In genomic region chr10:77864067-77864761, GRCm38 (mm10) we compare ENCODE assay signal across 8 mouse cellular contexts. TPM values are rescaled to one million over a fixed set of nuclear protein-coding genes. Genes with fewer than 3 reads are reported as not detected.
DNase-seq lines count a peak whose midpoint lies in the region; ATAC-seq and TF ChIP-seq lines count a peak whose summit lies in the region.

No protein-coding gene starts in this region.

- H3K4me2 ChIP-seq in forebrain, embryonic 12.5 days: peak overlapping the region; percentile 40
- H3K4me2 ChIP-seq in lung, embryonic 15.5 days: peak overlapping the region; percentile 33

- WGBS in forebrain, embryonic 12.5 days: 40% methylated on average over 14 of the region's 14 CpGs
- WGBS in lung, embryonic 15.5 days: 24% methylated on average over 14 of the region's 14 CpGs

- no peak overlapping the region for H3K9ac ChIP-seq in forebrain, embryonic 12.5 days
- no peak overlapping the region for H3K9ac ChIP-seq in lung, embryonic 15.5 days

- H3K36me3 ChIP-seq in E14TG2a.4 (ENCODE audit: insufficient read depth, low read length): no peaks in the 10 kb centered on the region
- H3K36me3 ChIP-seq in forebrain, embryonic 12.5 days (replicated peaks): no peaks in the 10 kb centered on the region
- H3K36me3 ChIP-seq in lung, embryonic 15.5 days: no peaks in the 10 kb centered on the region

- peak; percentile 64 for ATAC-seq in forebrain, embryonic 12.5 days (ENCODE audit: low FRiP score)
- ATAC-seq in lung, embryonic 15.5 days (ENCODE audit: borderline replicate concordance, extremely low read depth, low FRiP score, low TSS enrichment): peak; percentile 77

- peak; percentile 38 for DNase-seq in adrenal gland, postnatal 36 days
- peak; percentile 66 for DNase-seq in kidney, adult 18-20 months
- peak; percentile 33 for DNase-seq in ovary, postnatal 36 days (ENCODE audit: low spot score)
- DNase-seq in layer of hippocampus, adult 8-10 months (ENCODE audit: low spot score in 2 of 2): no peak
- DNase-seq in right cerebral cortex, postnatal 25 days: no peak

- no peaks in the 10 kb centered on the region; the same call in 1 of the 2 replicates for H3K9me3 ChIP-seq in E14TG2a.4 (ENCODE audit: low read length)
- no peaks in the 10 kb centered on the region for H3K9me3 ChIP-seq in forebrain, embryonic 12.5 days
- no peaks in the 10 kb centered on the region for H3K9me3 ChIP-seq in lung, embryonic 15.5 days

- no peak for TF ChIP-seq CTCF in E14TG2a.4 (conservative IDR thresholded peaks at IDR 0.05; ENCODE audit: low read length)

- peak overlapping the region; percentile 41; the same call in 1 of the 2 replicates for H3K4me3 ChIP-seq in E14TG2a.4 (replicated peaks; ENCODE audit: low read length)
- peak overlapping the region; percentile 14 for H3K4me3 ChIP-seq in forebrain, embryonic 12.5 days (replicated peaks)
- no peak overlapping the region for H3K4me3 ChIP-seq in lung, embryonic 15.5 days

- no peaks in the 10 kb centered on the region for H3K27me3 ChIP-seq in E14TG2a.4 (ENCODE audit: insufficient read depth, low read length)
- no peaks in the 10 kb centered on the region for H3K27me3 ChIP-seq in forebrain, embryonic 12.5 days
- peaks cover 20% of the 10 kb centered on the region for H3K27me3 ChIP-seq in lung, embryonic 15.5 days

- no peak overlapping the region for H3K27ac ChIP-seq in forebrain, embryonic 12.5 days
- no peak overlapping the region for H3K27ac ChIP-seq in lung, embryonic 15.5 days

- H3K4me1 ChIP-seq in E14TG2a.4 (replicated peaks; ENCODE audit: low read depth, low read length): peaks cover 14% of the 10 kb centered on the region
- no peaks in the 10 kb centered on the region for H3K4me1 ChIP-seq in forebrain, embryonic 12.5 days
- 0 out of 2 replicates have a peak, but pooled peaks cover under 1% of the 10 kb centered on the region for H3K4me1 ChIP-seq in lung, embryonic 15.5 days

RNA-seq across cellular contexts. Expression of gene Gm3285, which starts 2.4 kb away (rescaled TPM):
- not detected for total RNA-seq in adrenal gland, postnatal 36 days (2021)
- not detected in 2 replicates for polyA plus RNA-seq in forebrain, embryonic 12.5 days (2016; fragmentation: Nextera tagmentation; extraction: Ambion mirVana)
- not detected in 2 replicates for polyA plus RNA-seq in lung, embryonic 15.5 days (2015; fragmentation: Nextera tagmentation; extraction: Ambion mirVana)
- total RNA-seq in layer of hippocampus, adult 8-10 months (2022): not detected

RNA-seq across cellular contexts. Expression of gene Gm10318, which starts 11.6 kb away (rescaled TPM):
- total RNA-seq in adrenal gland, postnatal 36 days (2021): not detected
- not detected in 2 replicates for polyA plus RNA-seq in forebrain, embryonic 12.5 days (2016; fragmentation: Nextera tagmentation; extraction: Ambion mirVana)
- not detected in 2 replicates for polyA plus RNA-seq in lung, embryonic 15.5 days (2015; fragmentation: Nextera tagmentation; extraction: Ambion mirVana)
- total RNA-seq in layer of hippocampus, adult 8-10 months (2022): not detected

RNA-seq across cellular contexts. Expression of gene Gm36176, which starts 17.6 kb away (rescaled TPM):
- not detected for total RNA-seq in adrenal gland, postnatal 36 days (2021)
- polyA plus RNA-seq in forebrain, embryonic 12.5 days (2016; fragmentation: Nextera tagmentation; extraction: Ambion mirVana): not detected in 2 replicates
- polyA plus RNA-seq in lung, embryonic 15.5 days (2015; fragmentation: Nextera tagmentation; extraction: Ambion mirVana): not detected in 2 replicates
- not detected for total RNA-seq in layer of hippocampus, adult 8-10 months (2022)

RNA-seq across cellular contexts. Expression of gene Krtap10-10, which starts 28.5 kb away (rescaled TPM):
- not detected for total RNA-seq in adrenal gland, postnatal 36 days (2021)
- polyA plus RNA-seq in forebrain, embryonic 12.5 days (2016; fragmentation: Nextera tagmentation; extraction: Ambion mirVana): not detected in 2 replicates
- not detected in 2 replicates for polyA plus RNA-seq in lung, embryonic 15.5 days (2015; fragmentation: Nextera tagmentation; extraction: Ambion mirVana)
- total RNA-seq in layer of hippocampus, adult 8-10 months (2022): not detected

RNA-seq across cellular contexts. Expression of gene Krtap10-4, which starts 37.3 kb away (rescaled TPM):
- total RNA-seq in adrenal gland, postnatal 36 days (2021): not detected
- polyA plus RNA-seq in forebrain, embryonic 12.5 days (2016; fragmentation: Nextera tagmentation; extraction: Ambion mirVana): not detected in 2 replicates
- not detected in 2 replicates for polyA plus RNA-seq in lung, embryonic 15.5 days (2015; fragmentation: Nextera tagmentation; extraction: Ambion mirVana)
- not detected for total RNA-seq in layer of hippocampus, adult 8-10 months (2022)

Comparison
In these comparisons a context has a peak if more than half of its experiments do, and no peak if none do; other contexts are left out.
1. DNase-seq: peak in adrenal gland, postnatal 36 days (2 of 2), kidney, adult 18-20 months (single experiment) and ovary, postnatal 36 days (single experiment); none in layer of hippocampus, adult 8-10 months (0 of 2) and right cerebral cortex, postnatal 25 days (single experiment).